ENCODE assay signal across 9 mouse cellular contexts in the genomic region with DNA sequence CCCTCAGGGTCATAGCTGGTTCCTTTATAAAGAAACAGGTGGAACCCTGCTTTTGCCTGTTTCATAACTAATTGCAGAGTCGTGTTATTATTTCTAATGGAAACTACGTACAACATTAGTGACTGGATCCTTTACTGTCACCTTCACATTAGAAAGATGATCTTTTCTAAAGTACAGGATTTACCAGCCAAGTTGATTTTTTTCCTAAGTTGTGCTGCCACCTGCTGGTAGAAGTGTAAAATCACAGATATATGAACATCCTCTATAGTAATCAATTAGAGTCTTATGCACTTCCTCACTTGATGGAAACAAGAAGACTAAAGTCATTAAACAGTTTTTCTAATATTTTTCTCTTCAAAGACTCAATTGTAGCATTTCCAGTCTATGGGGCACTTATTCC. TPM values are rescaled to one million over a fixed set of nuclear protein-coding genes. Genes with fewer than 3 reads are reported as not detected.
DNase-seq lines count a peak whose midpoint lies in the region; ATAC-seq and TF ChIP-seq lines count a peak whose summit lies in the region.
"Had no signal": no experiment of that assay in that cellular context is flagged by ENCODE, and none has a peak within 500 bp of the region (broad histone marks: within the 10 kb centered on the region; RNA-seq: fewer than 3 reads in every experiment).

No protein-coding gene starts in this region.

- H3K9me3 ChIP-seq in heart, embryonic 11.5 days (replicated peaks; ENCODE audit: control insufficient read depth, low read length), result no peaks in the 10 kb centered on the region
- H3K9me3 ChIP-seq in liver, postnatal 0 days (ENCODE audit: low read length), result no peaks in the 10 kb centered on the region
- no peaks in the 10 kb centered on the region for H3K9me3 ChIP-seq in liver, embryonic 12.5 days (replicated peaks)
- no peaks in the 10 kb centered on the region for H3K9me3 ChIP-seq in G1E (replicated peaks)
- H3K9me3 ChIP-seq in lung, embryonic 14.5 days (ENCODE audit: low read depth, low read length), result no peaks in the 10 kb centered on the region
- H3K9me3 ChIP-seq: limb, embryonic 12.5 days had no signal

- 7% methylated on average over 2 of the region's 2 CpGs for WGBS in heart, embryonic 11.5 days (ENCODE audit: insufficient replicate concordance)
- 3% methylated on average over 2 of the region's 2 CpGs for WGBS in liver, postnatal 0 days (ENCODE audit: insufficient replicate concordance)
- WGBS in liver, embryonic 12.5 days (ENCODE audit: insufficient replicate concordance), result 8% methylated on average over 2 of the region's 2 CpGs
- 3% methylated on average over 2 of the region's 2 CpGs for WGBS in lung, embryonic 14.5 days

- H3K4me3 ChIP-seq in heart, embryonic 11.5 days (ENCODE audit: low read depth, low read length), result no peak overlapping the region
- H3K4me3 ChIP-seq in liver, postnatal 0 days (ENCODE audit: low read depth, low read length), result no peak overlapping the region
- H3K4me3 ChIP-seq in liver, embryonic 12.5 days, result no peak overlapping the region
- H3K4me3 ChIP-seq in G1E (ENCODE audit: low read depth, low read length), result no peak overlapping the region
- no peak overlapping the region for H3K4me3 ChIP-seq in lung, embryonic 14.5 days (ENCODE audit: low read depth, low read length)
- H3K4me3 ChIP-seq: limb, embryonic 12.5 days had no signal

- no peak overlapping the region for H3K9ac ChIP-seq in heart, embryonic 11.5 days (ENCODE audit: low read depth, low read length)
- no peak overlapping the region for H3K9ac ChIP-seq in liver, postnatal 0 days (replicated peaks)
- no peak overlapping the region for H3K9ac ChIP-seq in liver, embryonic 12.5 days
- H3K9ac ChIP-seq in lung, embryonic 14.5 days, result no peak overlapping the region
- H3K9ac ChIP-seq: limb, embryonic 12.5 days had no signal

- no peak overlapping the region for H3K27ac ChIP-seq in heart, embryonic 11.5 days (ENCODE audit: low read depth, low read length)
- H3K27ac ChIP-seq in liver, postnatal 0 days (ENCODE audit: low read depth), result no peak overlapping the region
- no peak overlapping the region for H3K27ac ChIP-seq in liver, embryonic 12.5 days
- H3K27ac ChIP-seq in lung, embryonic 14.5 days (ENCODE audit: low read depth), result no peak overlapping the region
- H3K27ac ChIP-seq: limb, embryonic 12.5 days had no signal

- no peak for TF ChIP-seq EP300 in liver, postnatal 0 days (IDR thresholded peaks at IDR 0.05; ENCODE audit: low read depth)

- ATAC-seq in heart, embryonic 11.5 days (replicated peaks; ENCODE audit: insufficient number of reproducible peaks, low FRiP score, low TSS enrichment), result no peak
- no peak for ATAC-seq in liver, postnatal 0 days
- ATAC-seq in liver, embryonic 12.5 days, result no peak
- ATAC-seq in G1E (ENCODE audit: extremely low read depth, insufficient number of reproducible peaks, low FRiP score, poor library complexity, severe bottlenecking), result peak; percentile 34; the same call in 1 of the 2 replicates
- ATAC-seq in lung, embryonic 14.5 days (ENCODE audit: insufficient read depth), result no peak

- peaks cover 10% of the 10 kb centered on the region for H3K4me1 ChIP-seq in heart, embryonic 11.5 days (ENCODE audit: control insufficient read depth, insufficient read depth, low read length)
- peaks cover 7% of the 10 kb centered on the region for H3K4me1 ChIP-seq in liver, postnatal 0 days (ENCODE audit: insufficient read depth)
- H3K4me1 ChIP-seq in liver, embryonic 12.5 days, result peaks cover under 1% of the 10 kb centered on the region; the same call in 1 of the 2 replicates
- H3K4me1 ChIP-seq in G1E (ENCODE audit: insufficient read depth, low read depth, low read length), result no peaks in the 10 kb centered on the region
- H3K4me1 ChIP-seq in lung, embryonic 14.5 days (ENCODE audit: insufficient read depth), result no peaks in the 10 kb centered on the region

- peak; percentile 66 for TF ChIP-seq CTCF in liver, postnatal 0 days (IDR thresholded peaks at IDR 0.05; ENCODE audit: low read depth)
- TF ChIP-seq CTCF in G1E (IDR thresholded peaks at IDR 0.05; ENCODE audit: low read depth, low read length), result no peak
- peak; percentile 65 for TF ChIP-seq CTCF in lung, embryonic 14.5 days (IDR thresholded peaks at IDR 0.05; ENCODE audit: low read depth)

- DNase-seq in heart, adult 18-20 months, result peak; percentile 27 to 78
- peak; percentile 41 for DNase-seq in liver, postnatal 0 days
- DNase-seq in G1E (ENCODE audit: low spot score), result peak; percentile 6
- DNase-seq in cerebellum, adult 9-10 months, result peak; percentile 58
- peak; percentile 88 for DNase-seq in lung, embryonic 14.5 days
- peak; percentile 53 for DNase-seq in thymus, postnatal 4 days

- no peak overlapping the region for H3K4me2 ChIP-seq in heart, embryonic 11.5 days
- H3K4me2 ChIP-seq in liver, postnatal 0 days (ENCODE audit: low read depth, low read length), result no peak overlapping the region
- H3K4me2 ChIP-seq in liver, embryonic 12.5 days, result no peak overlapping the region
- H3K4me2 ChIP-seq in lung, embryonic 14.5 days, result no peak overlapping the region
- H3K4me2 ChIP-seq: limb, embryonic 12.5 days had no signal

- no peaks in the 10 kb centered on the region for H3K27me3 ChIP-seq in heart, embryonic 11.5 days (ENCODE audit: control insufficient read depth, insufficient read depth, low read length)
- no peaks in the 10 kb centered on the region for H3K27me3 ChIP-seq in liver, postnatal 0 days (ENCODE audit: insufficient read depth, low read length)
- H3K27me3 ChIP-seq in liver, embryonic 12.5 days (replicated peaks), result no peaks in the 10 kb centered on the region
- no peaks in the 10 kb centered on the region for H3K27me3 ChIP-seq in G1E (ENCODE audit: insufficient read depth, low read length)
- no peaks in the 10 kb centered on the region for H3K27me3 ChIP-seq in lung, embryonic 14.5 days (ENCODE audit: insufficient read depth, low read length)

- H3K36me3 ChIP-seq in heart, embryonic 11.5 days (ENCODE audit: control insufficient read depth, insufficient read depth, low read length), result no peaks in the 10 kb centered on the region
- no peaks in the 10 kb centered on the region for H3K36me3 ChIP-seq in liver, postnatal 0 days (replicated peaks; ENCODE audit: insufficient read depth, low read length)
- H3K36me3 ChIP-seq in liver, embryonic 12.5 days, result no peaks in the 10 kb centered on the region
- H3K36me3 ChIP-seq in G1E (replicated peaks), result no peaks in the 10 kb centered on the region
- no peaks in the 10 kb centered on the region for H3K36me3 ChIP-seq in lung, embryonic 14.5 days (ENCODE audit: insufficient read depth)
- H3K36me3 ChIP-seq: limb, embryonic 12.5 days had no signal

RNA-seq across cellular contexts. Expression of gene Nphp3, which starts 5.8 kb away (rescaled TPM):
- 1 to 10 TPM; 1.9 to 2.0 TPM for total RNA-seq in heart, adult 18-20 months (2021)
- polyA plus RNA-seq in heart, embryonic 11.5 days (2014; fragmentation: Nextera tagmentation; extraction: Ambion mirVana), result 4.1 and 5.0 TPM in 2 replicates
- polyA plus RNA-seq in liver, postnatal 0 days (2015; fragmentation: Nextera tagmentation; extraction: Ambion mirVana), result 1.00 and 1.2 TPM in 2 replicates
- polyA plus RNA-seq in liver, embryonic 12.5 days (2016; fragmentation: Nextera tagmentation; extraction: Ambion mirVana), result 2.3 TPM in 2 replicates
- not detected in 2 replicates for total RNA-seq in G1E (2014; fragmentation: Nextera tagmentation)
- 0.05 TPM in 1 of 2 replicates, not detected in the other for total RNA-seq in G1E (2017)
- polyA plus RNA-seq in G1E (2012), result not detected in 2 replicates
- polyA plus RNA-seq in lung, embryonic 14.5 days (2014; fragmentation: Nextera tagmentation; extraction: Ambion mirVana), result 5.1 TPM in 2 replicates

RNA-seq across cellular contexts. Expression of gene Gm28305, which starts 44.0 kb away (rescaled TPM):
- not detected for total RNA-seq in heart, adult 18-20 months (2021)
- not detected in 2 replicates for polyA plus RNA-seq in heart, embryonic 11.5 days (2014; fragmentation: Nextera tagmentation; extraction: Ambion mirVana)
- not detected in 2 replicates for polyA plus RNA-seq in liver, postnatal 0 days (2015; fragmentation: Nextera tagmentation; extraction: Ambion mirVana)
- not detected in 2 replicates for polyA plus RNA-seq in liver, embryonic 12.5 days (2016; fragmentation: Nextera tagmentation; extraction: Ambion mirVana)
- not detected in 2 replicates for total RNA-seq in G1E (2014; fragmentation: Nextera tagmentation)
- not detected in 2 replicates for total RNA-seq in G1E (2017)
- polyA plus RNA-seq in G1E (2012), result not detected in 2 replicates
- polyA plus RNA-seq in lung, embryonic 14.5 days (2014; fragmentation: Nextera tagmentation; extraction: Ambion mirVana), result not detected in 2 replicates
- polyA plus RNA-seq: limb, embryonic 12.5 days had no signal

Comparison
In these comparisons a context has a peak if more than half of its experiments do, and no peak if none do; other contexts are left out.
1. DNase-seq: peak in every context shown above with its lines; median percentile 88 in lung, embryonic 14.5 days; 58 in cerebellum, adult 9-10 months; 53 in thymus, postnatal 4 days; 52 in heart, adult 18-20 months; 41 in liver, postnatal 0 days; 6 in G1E.